Mouse (Mus musculus) neural tube, embryonic 10.5 days (tissue): ENCODE measurements around the gene Maml3.

ENCODE experiments used
- DNase-seq: peaks from one replicate; pipeline ENCODE4 v3.0.0-alpha.2; 2017; ENCODE audit warnings: low spot score; ENCODE audit errors: extremely low spot score

Gene Maml3

GRCm38 (mm10) chr3:51958751-51959150, 146.1 kb downstream of the Maml3 start:
- no peak for DNase-seq

GRCm38 (mm10) chr3:51954441-51954840, 150.4 kb downstream of the Maml3 start:
- DNase-seq: no peak

- no peak for DNase-seq
Observed at GRCm38 (mm10) chr3:51953927-51954326, 150.9 kb downstream of the Maml3 start.

- no peak for DNase-seq
Observed at GRCm38 (mm10) chr3:51952728-51953623, 151.9 kb downstream of the Maml3 start.

GRCm38 (mm10) chr3:51952267-51952666, 152.6 kb downstream of the Maml3 start:
- no peak for DNase-seq

- no peak for DNase-seq
Observed at GRCm38 (mm10) chr3:51949651-51950050, 155.2 kb downstream of the Maml3 start.

GRCm38 (mm10) chr3:51947168-51947567, 157.7 kb downstream of the Maml3 start:
- DNase-seq: no peak

- no peak for DNase-seq
Observed at GRCm38 (mm10) chr3:51943642-51944041, 161.2 kb downstream of the Maml3 start.

GRCm38 (mm10) chr3:51941781-51942180, 163.1 kb downstream of the Maml3 start:
- DNase-seq: no peak

- no peak for DNase-seq
Observed at GRCm38 (mm10) chr3:51939864-51940263, 165.0 kb downstream of the Maml3 start.

GRCm38 (mm10) chr3:51939054-51939453, 165.8 kb downstream of the Maml3 start:
- DNase-seq: no peak

- no peak for DNase-seq
Observed at GRCm38 (mm10) chr3:51937176-51937575, 167.7 kb downstream of the Maml3 start.

- DNase-seq: no peak
Observed at GRCm38 (mm10) chr3:51934531-51935485, 170.1 kb downstream of the Maml3 start.

GRCm38 (mm10) chr3:51928188-51928587, 176.7 kb downstream of the Maml3 start:
- DNase-seq: no peak

- DNase-seq: no peak
Observed at GRCm38 (mm10) chr3:51927591-51927990, 177.3 kb downstream of the Maml3 start.

GRCm38 (mm10) chr3:51927043-51927442, 177.8 kb downstream of the Maml3 start:
- peak; percentile 34 for DNase-seq

GRCm38 (mm10) chr3:51925758-51926157, 179.1 kb downstream of the Maml3 start:
- DNase-seq: no peak

GRCm38 (mm10) chr3:51924636-51925035, 180.2 kb downstream of the Maml3 start:
- no peak for DNase-seq

- DNase-seq: no peak
Observed at GRCm38 (mm10) chr3:51923800-51924199, 181.1 kb downstream of the Maml3 start.

GRCm38 (mm10) chr3:51916902-51917301, 188.0 kb downstream of the Maml3 start:
- DNase-seq: no peak

- peak; percentile 29 for DNase-seq
Observed at GRCm38 (mm10) chr3:51916060-51916870, 188.6 kb downstream of the Maml3 start.
